Comparison of ENCODE assay signal across 8 mouse cellular contexts in the genomic region with DNA sequence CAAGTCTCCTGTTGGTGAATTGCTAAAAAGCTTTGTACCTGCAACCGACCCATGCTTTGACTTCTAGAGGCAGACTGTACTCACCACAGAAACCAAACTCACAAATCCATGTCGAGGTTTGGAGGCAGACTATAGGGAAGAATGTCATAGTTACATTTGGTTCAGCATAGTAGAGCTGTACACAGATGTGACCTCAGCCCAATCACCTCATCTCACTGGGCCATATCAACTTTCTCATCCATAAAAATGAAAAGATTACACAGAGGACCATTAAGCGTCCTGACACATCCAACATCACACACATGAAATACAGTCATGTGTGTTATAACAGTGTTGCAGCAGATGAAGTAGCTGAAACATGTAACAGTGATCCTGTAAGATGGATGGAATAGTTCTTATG. TPM values are rescaled to one million over a fixed set of nuclear protein-coding genes. Genes with fewer than 3 reads are reported as not detected.
DNase-seq lines count a peak whose midpoint lies in the region; ATAC-seq and TF ChIP-seq lines count a peak whose summit lies in the region.

No protein-coding gene starts in this region.

- no peak for ATAC-seq in heart, embryonic 15.5 days (replicated peaks; ENCODE audit: insufficient number of reproducible peaks, insufficient read depth, low FRiP score, low read depth)
- no peak for ATAC-seq in heart, embryonic 11.5 days (replicated peaks; ENCODE audit: insufficient number of reproducible peaks, low FRiP score, low TSS enrichment)
- ATAC-seq in lung, embryonic 15.5 days (ENCODE audit: borderline replicate concordance, extremely low read depth, low FRiP score, low TSS enrichment) = no peak
- no peak for ATAC-seq in embryonic facial prominence, embryonic 15.5 days (ENCODE audit: insufficient number of reproducible peaks, low FRiP score, low TSS enrichment, low read depth)

- H3K9me3 ChIP-seq in heart, embryonic 15.5 days (replicated peaks) = no peaks in the 10 kb centered on the region
- no peaks in the 10 kb centered on the region for H3K9me3 ChIP-seq in heart, embryonic 11.5 days (replicated peaks; ENCODE audit: control insufficient read depth, low read length)
- H3K9me3 ChIP-seq in lung, embryonic 15.5 days = no peaks in the 10 kb centered on the region
- no peaks in the 10 kb centered on the region for H3K9me3 ChIP-seq in embryonic facial prominence, embryonic 15.5 days (replicated peaks)

- H3K27ac ChIP-seq in heart, embryonic 15.5 days = 0 out of 2 replicates have a peak overlapping the region, but pooled peaks have one; percentile 72
- H3K27ac ChIP-seq in heart, embryonic 11.5 days (ENCODE audit: low read depth, low read length) = no peak overlapping the region
- H3K27ac ChIP-seq in lung, embryonic 15.5 days = peak overlapping the region; percentile 84
- peak overlapping the region; percentile 76; the same call in 1 of the 2 replicates for H3K27ac ChIP-seq in embryonic facial prominence, embryonic 15.5 days (replicated peaks)

- peaks cover 23% of the 10 kb centered on the region for H3K4me1 ChIP-seq in heart, embryonic 15.5 days (replicated peaks)
- H3K4me1 ChIP-seq in heart, embryonic 11.5 days (ENCODE audit: control insufficient read depth, insufficient read depth, low read length) = no peaks in the 10 kb centered on the region
- peaks cover 14% of the 10 kb centered on the region for H3K4me1 ChIP-seq in lung, embryonic 15.5 days
- peaks cover 6% of the 10 kb centered on the region; the same call in 1 of the 2 replicates for H3K4me1 ChIP-seq in embryonic facial prominence, embryonic 15.5 days

- WGBS in heart, embryonic 15.5 days = 55% methylated on average over 3 of the region's 3 CpGs
- WGBS in heart, embryonic 11.5 days (ENCODE audit: insufficient replicate concordance) = 58% methylated on average over 3 of the region's 3 CpGs
- 37% methylated on average over 3 of the region's 3 CpGs for WGBS in lung, embryonic 15.5 days
- 23% methylated on average over 3 of the region's 3 CpGs for WGBS in embryonic facial prominence, embryonic 15.5 days

- peak overlapping the region; percentile 38 for H3K4me2 ChIP-seq in heart, embryonic 15.5 days
- no peak overlapping the region for H3K4me2 ChIP-seq in heart, embryonic 11.5 days
- H3K4me2 ChIP-seq in lung, embryonic 15.5 days = peak overlapping the region; percentile 52
- H3K4me2 ChIP-seq in embryonic facial prominence, embryonic 15.5 days (replicated peaks) = peak overlapping the region; percentile 48; the same call in 1 of the 2 replicates
- H3K4me2 ChIP-seq in myocyte (ENCODE audit: low read depth) = peak overlapping the region; percentile 51

- no peaks in the 10 kb centered on the region for H3K27me3 ChIP-seq in heart, embryonic 15.5 days
- no peaks in the 10 kb centered on the region for H3K27me3 ChIP-seq in heart, embryonic 11.5 days (ENCODE audit: control insufficient read depth, insufficient read depth, low read length)
- H3K27me3 ChIP-seq in lung, embryonic 15.5 days = no peaks in the 10 kb centered on the region
- H3K27me3 ChIP-seq in embryonic facial prominence, embryonic 15.5 days = no peaks in the 10 kb centered on the region
- no peaks in the 10 kb centered on the region for H3K27me3 ChIP-seq in myocyte (ENCODE audit: control insufficient read depth, insufficient read depth, insufficient read length)

- no peak overlapping the region for H3K4me3 ChIP-seq in heart, embryonic 15.5 days
- H3K4me3 ChIP-seq in heart, embryonic 11.5 days (ENCODE audit: low read depth, low read length) = no peak overlapping the region
- no peak overlapping the region for H3K4me3 ChIP-seq in lung, embryonic 15.5 days
- H3K4me3 ChIP-seq in embryonic facial prominence, embryonic 15.5 days (replicated peaks) = no peak overlapping the region
- H3K4me3 ChIP-seq in myocyte = no peak overlapping the region

- H3ac ChIP-seq in myocyte (ENCODE audit: control insufficient read depth, insufficient read length) = no peak overlapping the region

- no peaks in the 10 kb centered on the region for H3K36me3 ChIP-seq in heart, embryonic 15.5 days
- H3K36me3 ChIP-seq in heart, embryonic 11.5 days (ENCODE audit: control insufficient read depth, insufficient read depth, low read length) = no peaks in the 10 kb centered on the region
- H3K36me3 ChIP-seq in lung, embryonic 15.5 days = no peaks in the 10 kb centered on the region
- H3K36me3 ChIP-seq in embryonic facial prominence, embryonic 15.5 days = no peaks in the 10 kb centered on the region
- no peaks in the 10 kb centered on the region for H3K36me3 ChIP-seq in myocyte (ENCODE audit: control insufficient read depth, insufficient read depth)

- no peaks in the 10 kb centered on the region for H3K79me2 ChIP-seq in myocyte (ENCODE audit: control insufficient read depth, insufficient read depth)

- TF ChIP-seq POLR2A in myocyte (IDR thresholded peaks at IDR 0.05; ENCODE audit: insufficient read length, low read depth) = no peak

- DNase-seq in lung, postnatal 10 days = no peak
- no peak for DNase-seq in adipocyte (ENCODE audit: low spot score)
- no peak for DNase-seq in frontal cortex, postnatal 14 days (ENCODE audit: low spot score in 2 of 2)

- H3K9ac ChIP-seq in heart, embryonic 15.5 days = no peak overlapping the region
- H3K9ac ChIP-seq in heart, embryonic 11.5 days (ENCODE audit: low read depth, low read length) = no peak overlapping the region
- H3K9ac ChIP-seq in lung, embryonic 15.5 days = no peak overlapping the region
- no peak overlapping the region for H3K9ac ChIP-seq in embryonic facial prominence, embryonic 15.5 days

TF ChIP-seq in myocyte, 11 proteins besides CTCF, POLR2A, EP300 and RAD21:
- no peak for TF ChIP-seq MAX (IDR thresholded peaks at IDR 0.05; ENCODE audit: low read depth)
- TF ChIP-seq SRF (IDR thresholded peaks at IDR 0.05; ENCODE audit: control insufficient read depth, insufficient read length, low read depth) = no peak
- no peak for TF ChIP-seq MYOG (IDR thresholded peaks at IDR 0.05; ENCODE audit: control insufficient read depth in 1 of 3, insufficient read depth in 1 of 3, insufficient read length in 2 of 3, low read depth in 2 of 3)
- no peak for TF ChIP-seq TCF3 (IDR thresholded peaks at IDR 0.05; ENCODE audit: insufficient read length, low read depth)
- no peak for TF ChIP-seq TCF12 (IDR thresholded peaks at IDR 0.05; ENCODE audit: insufficient read depth, poor library complexity, severe bottlenecking)
TF ChIP-seq in myocyte: peak in this region for 0.

RNA-seq across cellular contexts. Expression of a gene that starts 19.3 kb away (rescaled TPM):
- 5.1 TPM in 2 replicates for polyA plus RNA-seq in heart, embryonic 15.5 days (2015; fragmentation: Nextera tagmentation; extraction: Ambion mirVana)
- polyA plus RNA-seq in heart, embryonic 11.5 days (2014; fragmentation: Nextera tagmentation; extraction: Ambion mirVana) = 3.5 and 5.8 TPM in 2 replicates
- polyA plus RNA-seq in lung, embryonic 15.5 days (2015; fragmentation: Nextera tagmentation; extraction: Ambion mirVana) = 6.5 and 8.8 TPM in 2 replicates
- 3.9 and 6.1 TPM in 2 replicates for polyA plus RNA-seq in embryonic facial prominence, embryonic 15.5 days (2015; fragmentation: Nextera tagmentation; extraction: Ambion mirVana)
- 0.72 TPM for polyA plus RNA-seq in myocyte (2012; fragmentation: generic; extraction: Trizol)
